Mouse (Mus musculus): ENCODE results near the gene Sypl2.

DNA sequence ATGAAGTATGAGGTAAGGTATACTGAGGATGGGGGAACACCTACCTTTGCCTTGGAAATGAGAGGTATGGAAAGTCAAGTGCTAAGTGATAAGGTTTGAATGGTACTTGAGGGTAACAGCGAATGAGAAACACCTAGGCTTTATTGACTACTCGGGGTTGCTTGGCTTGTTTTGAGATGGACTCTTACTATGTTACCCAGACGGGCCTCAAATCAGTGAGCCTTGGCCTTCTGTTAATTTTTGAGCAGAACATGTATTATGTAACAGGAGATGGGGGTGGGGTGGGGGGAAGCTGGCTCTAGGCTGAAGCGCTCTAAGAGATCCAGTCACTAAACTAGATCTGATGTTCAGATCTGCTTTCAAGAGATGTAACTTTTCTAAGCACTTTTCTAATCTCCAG is 5.2 kb upstream of the Sypl2 start:
- TF ChIP-seq POLR2A (IDR thresholded peaks at IDR 0.05; ENCODE audit: extremely low read depth, insufficient read depth, low read length) (no peak), CTCF (IDR thresholded peaks at IDR 0.05; ENCODE audit: extremely low read depth, insufficient read depth, low read length) (no peak)
